Mouse (Mus musculus) left cerebral cortex, adult 18-20 months (tissue): ENCODE results near the gene Pgpep1. TPM values are rescaled to one million over a fixed set of nuclear protein-coding genes. Genes with fewer than 3 reads are reported as not detected.
A peak's percentile ranks its signal among the peaks of the same experiment; 100 is the strongest.

ENCODE experiments used
- DNase-seq, 2 experiments: peaks; one replicate each; pipeline ENCODE4 v3.0.0; 2021 to 2022; ENCODE audit warnings: low spot score in 2 of 2, mixed read lengths in 1 of 2
- total RNA-seq, 2 experiments: library from RNA; stranded (reverse); gene quantifications; 2 replicates each; pipeline ENCODE4 v1.2.3; 2021

Pgpep1 gene
- total RNA-seq, 2 experiments from 2014 or later: 11.6 to 17.9 TPM

GRCm38 (mm10) chr8:70609849-70610795 lies 50.1 kb downstream of the Pgpep1 start:
- peak; percentile 87 to 91 for DNase-seq

- peak in 1 of 2 experiments; percentile 63 for DNase-seq
Observed at GRCm38 (mm10) chr8:70609368-70609848, 50.8 kb downstream of the Pgpep1 start.

GRCm38 (mm10) chr8:70608749-70609367 lies 51.3 kb downstream of the Pgpep1 start, which contains the start of gene Ssbp4:
Gene Ssbp4, minus strand, starts transcription at chr8:70608872.
- DNase-seq: no peak

GRCm38 (mm10) chr8:70607898-70608748 lies 52.1 kb downstream of the Pgpep1 start:
- peak in 1 of 2 experiments; percentile 47 for DNase-seq

- no peak for DNase-seq
Observed at GRCm38 (mm10) chr8:70607603-70607897, 52.6 kb downstream of the Pgpep1 start.

GRCm38 (mm10) chr8:70606780-70607602 lies 53.2 kb downstream of the Pgpep1 start:
- DNase-seq: no peak

- DNase-seq: no peak
Observed at GRCm38 (mm10) chr8:70605871-70606779, 54.1 kb downstream of the Pgpep1 start.

- DNase-seq: no peak
Observed at GRCm38 (mm10) chr8:70604558-70604957, 55.6 kb downstream of the Pgpep1 start.

GRCm38 (mm10) chr8:70602139-70602811 lies 57.9 kb downstream of the Pgpep1 start:
- DNase-seq: no peak

GRCm38 (mm10) chr8:70601271-70601649 lies 58.9 kb downstream of the Pgpep1 start:
- peak; percentile 80 to 87 for DNase-seq

- no peak for DNase-seq
Observed at GRCm38 (mm10) chr8:70600473-70601270, 59.5 kb downstream of the Pgpep1 start.

GRCm38 (mm10) chr8:70599507-70600290 lies 60.5 kb downstream of the Pgpep1 start:
- no peak for DNase-seq

- DNase-seq: no peak
Observed at GRCm38 (mm10) chr8:70598722-70599121, 61.5 kb downstream of the Pgpep1 start.

GRCm38 (mm10) chr8:70598283-70598682 lies 61.9 kb downstream of the Pgpep1 start:
- DNase-seq: peak; percentile 85 to 86

GRCm38 (mm10) chr8:70597417-70598272 lies 62.5 kb downstream of the Pgpep1 start:
- DNase-seq: no peak

- DNase-seq: no peak
Observed at GRCm38 (mm10) chr8:70596775-70597416, 63.3 kb downstream of the Pgpep1 start.
